Mouse (Mus musculus) neural tube, embryonic 14.5 days (tissue): ENCODE data around the gene Hps4. TPM values are rescaled to one million over a fixed set of nuclear protein-coding genes. Genes with fewer than 3 reads are reported as not detected.

Source experiments
- ATAC-seq: fragments of 200-750 bp; cut with Nextera tagmentation; 2 replicates; pipeline ENCODE4 v1.8.0; 2017; ENCODE audit warnings: low read depth, mild to moderate bottlenecking, moderate TSS enrichment, moderate library complexity
- H3K27ac ChIP-seq: fragments of 300-500 bp; sonication (generic); 2 replicates; pipeline ENCODE4 v1.5.1; 2014; ENCODE audit warnings: low read depth, mild to moderate bottlenecking, control low read depth, low read length, moderate library complexity, mixed read lengths
- H3K27me3 ChIP-seq: fragments of 300-500 bp; sonication (generic); 2 replicates; pipeline ENCODE4 v1.6.1; 2014; ENCODE audit warnings: low read length; ENCODE audit not compliant: control insufficient read depth, insufficient read depth
- H3K36me3 ChIP-seq: fragments of 300-500 bp; sonication (generic); 2 replicates; pipeline ENCODE4 v1.6.1; 2014; ENCODE audit warnings: low read length, mixed read lengths; ENCODE audit not compliant: control insufficient read depth, insufficient read depth
- H3K4me1 ChIP-seq: fragments of 300-500 bp; sonication (generic); 2 replicates; pipeline ENCODE4 v1.6.1; 2014; ENCODE audit warnings: low read length; ENCODE audit not compliant: control insufficient read depth, insufficient read depth
- H3K4me2 ChIP-seq: fragments of 300-500 bp; sonication (generic); 2 replicates; pipeline ENCODE4 v1.6.1; 2014; ENCODE audit warnings: mild to moderate bottlenecking, low read depth, low read length, control low read depth
- H3K4me3 ChIP-seq: fragments of 300-500 bp; sonication (generic); 2 replicates; pipeline ENCODE4 v1.5.1; 2014; ENCODE audit warnings: low read depth, low read length, control low read depth, mixed read lengths
- H3K9ac ChIP-seq: fragments of 300-500 bp; sonication (generic); replicated peaks from 2 replicates; pipeline ENCODE4 v1.6.1; 2014; ENCODE audit warnings: low read depth, mild to moderate bottlenecking, control low read depth, low read length, mixed read lengths
- H3K9me3 ChIP-seq: fragments of 300-500 bp; sonication (generic); 2 replicates; pipeline ENCODE4 v1.6.1; 2016; ENCODE audit warnings: low read length; ENCODE audit not compliant: control insufficient read depth
- WGBS: fragments of 180-500 bp; shearing (Covaris S2); extraction: QIAGEN DNeasy Blood & Tissue Kit; methylation state at CpG from one replicate; pipeline ENCODE4 v1.1.7; 2014; 5-methylcytosine and 5-hydroxymethylcytosine counted together
- polyA plus RNA-seq: library from polyadenylated mRNA; unstranded; fragments of >200 nt; fragmentation: Nextera tagmentation; extraction: Ambion mirVana; gene quantifications from 2 replicates; pipeline ENCODE4 v1.2.1, GENCODE M21; 2014

The Hps4 gene
- polyA plus RNA-seq, 1 experiment from 2014 or later = 42.9 TPM

DNA sequence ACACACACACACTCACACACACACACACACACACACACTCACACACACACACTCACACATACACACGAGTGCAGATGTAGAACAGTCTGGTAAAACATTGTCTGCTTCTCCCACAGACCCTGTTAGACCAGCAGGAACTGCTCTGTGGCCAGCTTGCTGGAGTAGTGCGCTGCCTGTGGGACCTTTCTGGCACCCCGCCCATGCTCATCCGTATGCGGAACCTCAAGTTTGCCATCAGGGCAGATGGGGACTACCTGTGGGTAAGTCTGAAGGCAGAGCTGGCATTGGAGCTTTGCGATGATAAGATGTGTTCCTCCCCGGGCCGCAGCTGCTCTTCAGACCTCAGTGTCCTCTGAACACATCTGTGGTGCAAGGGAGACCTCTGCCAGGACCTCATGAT, 6.3 kb downstream of the Hps4 start:
- ATAC-seq = no peak

DNA sequence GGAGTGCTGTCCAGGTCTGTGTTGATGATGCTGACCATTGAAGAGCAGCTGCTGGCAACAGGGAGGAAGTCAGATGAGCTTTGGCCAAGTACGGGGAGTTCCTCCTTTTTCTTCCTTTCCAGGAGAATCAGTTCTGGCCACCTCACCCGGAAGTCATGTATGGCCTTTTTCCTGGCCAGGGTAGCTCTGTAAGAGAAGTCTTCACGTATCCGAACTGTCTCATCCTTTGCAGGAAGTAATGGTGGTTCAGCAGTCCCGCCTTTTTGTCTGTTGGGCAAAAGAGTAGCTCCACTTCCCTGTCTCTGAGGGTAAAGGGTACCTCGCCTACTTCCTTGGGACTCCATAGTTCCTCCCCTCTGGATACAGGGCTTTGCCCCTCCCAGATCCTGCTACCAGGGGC, 12.6 kb downstream of the Hps4 start:
- Histone ChIP-seq H3K4me3 (no peak overlapping the region), H3K27me3 (no peaks in the 10 kb centered on the region), H3K9ac (no peak overlapping the region), H3K4me1 (no peaks in the 10 kb centered on the region), H3K9me3 (no peaks in the 10 kb centered on the region), H3K27ac (no peak overlapping the region), H3K36me3 (peaks cover 21% of the 10 kb centered on the region), H3K4me2 (no peak overlapping the region)
- 93% methylated on average over 6 of the region's 6 CpGs for WGBS
- no peak for ATAC-seq

More for the DNA sequence above, 6.3 kb downstream of the Hps4 start:
- no peak overlapping the region for H3K4me3 ChIP-seq
- no peak overlapping the region for H3K9ac ChIP-seq
- no peaks in the 10 kb centered on the region for H3K27me3 ChIP-seq
- no peaks in the 10 kb centered on the region for H3K9me3 ChIP-seq
- H3K27ac ChIP-seq = no peak overlapping the region
- H3K36me3 ChIP-seq = peaks cover 19% of the 10 kb centered on the region
- WGBS = 80% methylated on average over 8 of the region's 8 CpGs
- H3K4me1 ChIP-seq = 0 out of 2 replicates have a peak, but pooled peaks cover 8% of the 10 kb centered on the region
- no peak overlapping the region for H3K4me2 ChIP-seq

DNA sequence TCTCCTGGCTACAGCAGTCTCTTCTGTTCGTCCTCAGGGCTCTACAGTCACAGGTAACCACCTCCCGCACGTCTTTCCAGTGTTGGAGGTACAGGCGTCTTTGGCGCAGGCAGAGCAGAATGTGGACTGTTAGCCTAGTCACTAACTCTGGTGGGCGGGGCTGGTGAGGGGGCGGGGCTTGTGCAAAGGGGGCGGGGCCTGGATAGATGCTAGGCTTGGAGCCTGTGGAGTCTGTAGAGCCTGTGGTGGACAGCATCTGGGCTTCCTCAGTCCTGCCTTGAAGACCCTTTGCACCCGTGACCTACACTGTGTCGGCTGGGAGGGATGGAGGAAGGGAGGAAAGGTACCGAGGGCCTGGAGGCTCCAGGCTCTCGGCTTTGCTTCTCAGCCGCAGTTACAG, 13.0 kb downstream of the Hps4 start, which contains the start of gene Gm6583:
Gene Gm6583 (minus strand): TSS at position 124 of the 400 bp plus-strand sequence.
- 64% methylated on average over 13 of the region's 13 CpGs for WGBS
- no peak for ATAC-seq
- H3K9me3 ChIP-seq = no peaks in the 10 kb centered on the region

DNA sequence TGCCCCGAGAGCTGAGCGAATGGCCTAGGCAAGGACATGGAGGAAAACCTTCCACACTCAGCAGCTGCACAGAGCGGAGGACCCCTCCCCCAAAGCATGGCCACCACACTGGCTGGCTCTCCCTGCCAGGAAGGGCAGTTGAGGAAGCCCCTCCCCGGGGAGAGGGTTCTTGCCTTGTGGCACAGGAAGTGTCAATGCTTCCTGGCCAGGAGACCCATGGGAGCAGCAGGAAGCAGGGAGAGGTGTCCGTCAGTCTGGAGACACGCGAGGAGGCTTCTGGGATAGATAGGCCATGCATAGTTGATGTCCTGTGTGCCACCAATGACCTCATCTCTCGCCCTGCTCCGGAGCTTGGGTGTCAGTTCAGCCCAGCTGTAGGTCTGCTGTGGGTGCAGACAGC, 13.4 kb downstream of the Hps4 start:
- no peak overlapping the region for H3K27ac ChIP-seq
- 90% methylated on average over 9 of the region's 9 CpGs for WGBS
- H3K9me3 ChIP-seq = no peaks in the 10 kb centered on the region
- no peak overlapping the region for H3K4me2 ChIP-seq
- no peaks in the 10 kb centered on the region for H3K27me3 ChIP-seq
- ATAC-seq = no peak
- no peaks in the 10 kb centered on the region for H3K4me1 ChIP-seq
- no peak overlapping the region for H3K9ac ChIP-seq
- no peak overlapping the region for H3K4me3 ChIP-seq
- H3K36me3 ChIP-seq = peaks cover 14% of the 10 kb centered on the region

More for the DNA sequence above, 13.0 kb downstream of the Hps4 start, which contains the start of gene Gm6583:
- Histone ChIP-seq H3K27ac (no peak within 1 kb of the TSS), H3K9ac (no peak within 1 kb of the TSS), H3K4me1 (no peaks in the 10 kb centered on the region), H3K27me3 (no peaks in the 10 kb centered on the region), H3K36me3 (peaks cover 17% of the 10 kb centered on the region), H3K4me3 (no peak within 1 kb of the TSS), H3K4me2 (no peak within 1 kb of the TSS)

DNA sequence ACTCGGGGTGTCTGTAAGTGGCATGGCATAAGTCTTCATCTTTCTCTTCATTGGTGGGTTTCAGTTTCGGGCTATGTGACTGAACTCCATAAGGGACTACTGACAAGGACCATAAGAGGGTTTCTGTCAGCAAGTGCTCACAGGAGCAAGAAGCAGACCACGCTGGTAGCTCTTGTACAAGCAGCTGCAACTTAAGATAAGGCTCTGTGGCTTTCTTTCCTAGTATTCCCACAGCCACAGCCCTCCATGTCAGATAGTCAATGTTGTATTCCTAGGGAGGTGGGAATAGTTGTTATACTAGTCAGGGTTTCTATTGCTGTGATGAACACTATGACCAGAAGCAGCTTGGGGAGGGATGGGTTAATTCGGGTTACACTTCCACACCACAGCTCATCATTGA, 16.6 kb downstream of the Hps4 start:
- Histone ChIP-seq H3K27ac (no peak overlapping the region), H3K4me2 (no peak overlapping the region), H3K4me1 (no peaks in the 10 kb centered on the region), H3K9ac (no peak overlapping the region), H3K36me3 (peaks cover 23% of the 10 kb centered on the region), H3K4me3 (no peak overlapping the region), H3K27me3 (no peaks in the 10 kb centered on the region), H3K9me3 (no peaks in the 10 kb centered on the region)
- 94% methylated on average over 4 of the region's 4 CpGs for WGBS
- no peak for ATAC-seq

DNA sequence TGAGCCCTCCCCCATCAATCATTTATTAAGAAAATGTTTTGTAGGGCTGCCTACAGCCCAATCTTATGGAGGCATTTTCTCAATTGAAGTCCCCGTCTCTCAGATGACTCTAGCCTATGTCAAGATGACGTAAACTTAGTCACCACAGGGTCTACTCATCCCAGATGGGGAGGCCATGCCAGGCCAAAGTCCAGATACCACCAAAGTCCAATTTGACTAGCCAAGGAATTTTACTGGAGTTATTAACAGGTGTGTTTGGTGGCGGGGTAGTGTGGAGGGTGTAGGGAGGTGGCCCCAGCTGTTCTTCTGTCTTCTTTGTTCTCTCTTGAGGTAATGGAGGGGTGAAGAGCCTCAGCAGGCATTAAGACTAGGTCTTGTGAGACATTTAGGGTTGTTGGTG, 17.2 kb downstream of the Hps4 start:
- no peaks in the 10 kb centered on the region for H3K9me3 ChIP-seq
- no peak overlapping the region for H3K4me2 ChIP-seq
- no peaks in the 10 kb centered on the region for H3K4me1 ChIP-seq
- 83% methylated on average over 3 of the region's 3 CpGs for WGBS
- H3K4me3 ChIP-seq = no peak overlapping the region
- H3K27me3 ChIP-seq = no peaks in the 10 kb centered on the region
- H3K27ac ChIP-seq = no peak overlapping the region
- ATAC-seq = no peak
- peaks cover 26% of the 10 kb centered on the region for H3K36me3 ChIP-seq
- H3K9ac ChIP-seq = no peak overlapping the region

DNA sequence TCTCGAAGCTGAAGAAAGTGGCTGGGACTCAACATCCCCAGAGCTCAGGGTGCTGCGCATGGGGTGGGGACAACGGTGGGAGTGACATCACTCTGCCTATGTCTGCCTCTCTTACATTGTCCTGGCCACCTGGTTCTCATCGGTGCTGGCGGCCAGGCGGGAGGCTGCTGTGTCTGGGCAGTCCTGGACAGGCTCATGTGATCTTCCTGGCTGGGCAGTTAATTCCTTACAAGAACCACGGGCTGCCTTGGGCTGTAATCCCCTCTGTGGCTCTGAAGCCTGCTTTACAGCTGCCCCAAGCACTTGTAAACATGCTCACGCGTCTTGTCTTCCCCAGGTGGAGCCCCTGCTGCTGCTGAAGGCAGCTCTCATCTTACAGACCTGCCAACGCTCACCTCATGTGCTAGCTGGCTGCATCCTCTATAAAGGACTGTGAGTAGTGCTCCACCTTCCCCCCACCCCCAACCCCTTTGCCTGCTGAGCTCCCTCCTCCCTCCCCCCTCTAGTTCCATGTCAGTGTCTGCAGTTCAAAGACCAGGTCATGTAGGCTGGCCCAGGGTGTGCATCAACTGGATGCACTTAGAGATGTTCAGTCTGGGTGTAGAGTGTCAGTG, 21.4 kb downstream of the Hps4 start:
- Histone ChIP-seq H3K9ac (no peak overlapping the region), H3K27ac (no peak overlapping the region), H3K4me2 (no peak overlapping the region), H3K4me3 (no peak overlapping the region), H3K9me3 (no peaks in the 10 kb centered on the region), H3K27me3 (no peaks in the 10 kb centered on the region), H3K36me3 (peaks cover 21% of the 10 kb centered on the region), H3K4me1 (peaks cover 2% of the 10 kb centered on the region; the same call in 1 of the 2 replicates)
- no peak for ATAC-seq
- WGBS = 67% methylated on average over 10 of the region's 10 CpGs

DNA sequence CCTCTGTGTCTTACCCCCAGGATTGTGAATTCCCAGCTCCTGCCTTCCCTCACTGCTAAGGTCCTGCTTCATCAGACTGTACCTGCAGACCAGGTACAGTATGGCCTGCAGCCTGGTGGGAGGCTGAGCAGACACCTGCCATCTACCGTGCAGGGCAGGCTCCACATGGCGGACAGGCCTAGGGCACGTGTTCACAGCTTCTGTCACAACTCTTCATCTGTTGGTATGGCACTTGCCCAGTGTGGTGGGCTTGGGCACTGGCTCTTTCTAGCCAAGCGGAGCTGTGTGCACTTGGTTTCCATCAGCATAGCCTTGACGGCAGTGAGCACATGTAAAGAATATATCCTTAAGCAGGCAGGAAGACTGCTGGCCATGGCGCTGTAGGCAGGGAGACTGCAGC, 24.0 kb downstream of the Hps4 start:
- Histone ChIP-seq H3K4me1 (peaks cover 27% of the 10 kb centered on the region), H3K9me3 (no peaks in the 10 kb centered on the region), H3K27me3 (no peaks in the 10 kb centered on the region), H3K9ac (no peak overlapping the region), H3K4me2 (no peak overlapping the region), H3K27ac (no peak overlapping the region), H3K36me3 (peaks cover 31% of the 10 kb centered on the region), H3K4me3 (no peak overlapping the region)
- 94% methylated on average over 6 of the region's 6 CpGs for WGBS
- no peak for ATAC-seq

DNA sequence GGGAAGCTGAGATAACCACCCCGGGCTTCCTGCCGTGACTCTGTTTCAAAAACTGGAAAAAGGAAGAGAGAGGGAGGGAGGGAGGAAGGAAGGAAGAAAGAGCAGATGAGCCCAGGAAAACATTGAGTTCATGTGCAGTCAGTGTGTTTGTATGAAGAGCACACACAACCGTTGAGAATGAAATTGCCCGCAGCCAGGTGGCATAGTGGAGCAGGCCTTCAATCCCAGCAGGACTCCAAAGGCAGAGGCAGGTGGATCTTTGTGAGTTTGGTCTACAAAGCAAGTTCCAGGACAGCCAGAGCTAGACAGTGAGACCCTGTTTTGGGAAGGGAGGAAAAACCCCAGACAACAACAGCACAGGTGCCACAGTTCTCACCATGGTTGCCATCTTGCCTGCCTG, 24.5 kb downstream of the Hps4 start:
- H3K4me1 ChIP-seq = peaks cover 31% of the 10 kb centered on the region
- no peak overlapping the region for H3K4me2 ChIP-seq
- peaks cover 31% of the 10 kb centered on the region for H3K36me3 ChIP-seq
- no peaks in the 10 kb centered on the region for H3K27me3 ChIP-seq
- no peak for ATAC-seq
- H3K9me3 ChIP-seq = no peaks in the 10 kb centered on the region
- 91% methylated on average over 4 of the region's 4 CpGs for WGBS
- no peak overlapping the region for H3K27ac ChIP-seq
- H3K4me3 ChIP-seq = no peak overlapping the region
- no peak overlapping the region for H3K9ac ChIP-seq
